Mouse (Mus musculus) myocyte (in vitro differentiated cells): Measurements from ENCODE around the gene Sec24c.

Source experiments
- CEBPB ChIP-seq: IDR thresholded peaks from 2 replicates; pipeline ENCODE4 v1.6.1; 2011; ENCODE audit warnings: mild to moderate bottlenecking, moderate library complexity; ENCODE audit not compliant: poor library complexity, insufficient read depth, severe bottlenecking
- E2F4 ChIP-seq: IDR thresholded peaks from one replicate; pipeline ENCODE4 v1.6.1; 2011; ENCODE audit warnings: mild to moderate bottlenecking, control low read depth, moderate library complexity; ENCODE audit not compliant: insufficient read depth
- MAX ChIP-seq: IDR thresholded peaks from one replicate; pipeline ENCODE4 v1.6.1; 2011; ENCODE audit warnings: low read depth, mild to moderate bottlenecking, control low read depth
- MYOD1 ChIP-seq, 3 experiments: IDR thresholded peaks; one replicate each; pipeline ENCODE4 v1.6.1; 2011; ENCODE audit warnings: control low read depth in 2 of 3, low read depth in 2 of 3, mild to moderate bottlenecking in 2 of 3, moderate library complexity in 1 of 3; ENCODE audit not compliant: insufficient read length in 2 of 3, control insufficient read depth in 1 of 3
- MYOG ChIP-seq, 3 experiments: IDR thresholded peaks; one replicate each; pipeline ENCODE4 v1.6.1; 2011; ENCODE audit warnings: control low read depth in 2 of 3, low read depth in 2 of 3, mild to moderate bottlenecking in 2 of 3; ENCODE audit not compliant: insufficient read length in 2 of 3, control insufficient read depth in 1 of 3, insufficient read depth in 1 of 3
- POLR2A ChIP-seq: IDR thresholded peaks from one replicate; pipeline ENCODE4 v1.6.1; 2011; ENCODE audit warnings: low read depth, mild to moderate bottlenecking, control low read depth, moderate library complexity; ENCODE audit not compliant: insufficient read length
- REST ChIP-seq: IDR thresholded peaks from one replicate; pipeline ENCODE4 v1.6.1; 2011; ENCODE audit warnings: mild to moderate bottlenecking, control low read depth, moderate library complexity; ENCODE audit not compliant: insufficient read depth, insufficient read length
- SRF ChIP-seq: IDR thresholded peaks from one replicate; pipeline ENCODE4 v1.6.1; 2011; ENCODE audit warnings: low read depth; ENCODE audit not compliant: control insufficient read depth, insufficient read length
- TCF12 ChIP-seq: IDR thresholded peaks from one replicate; pipeline ENCODE4 v1.6.1; 2011; ENCODE audit warnings: mild to moderate bottlenecking, control low read depth; ENCODE audit not compliant: poor library complexity, insufficient read depth, severe bottlenecking
- USF1 ChIP-seq: IDR thresholded peaks from one replicate; pipeline ENCODE4 v1.6.1; 2011; ENCODE audit warnings: low read depth, mild to moderate bottlenecking, control low read depth, moderate library complexity

GRCm38 (mm10) chr14:20626447-20626846, 47.7 kb upstream of the Sec24c start:
- no peak for TF ChIP-seq MAX
- no peak for TF ChIP-seq TCF12
- no peak for TF ChIP-seq CEBPB
- TF ChIP-seq MYOG (IDR thresholded peaks at IDR 0.05; ENCODE audit: control insufficient read depth in 1 of 3, insufficient read depth in 1 of 3, insufficient read length in 2 of 3, low read depth in 2 of 3) = no peak
- no peak for TF ChIP-seq POLR2A
- TF ChIP-seq SRF = no peak
- no peak for TF ChIP-seq REST
- no peak for TF ChIP-seq USF1
- no peak for TF ChIP-seq MYOD1 (IDR thresholded peaks at IDR 0.05; ENCODE audit: control insufficient read depth in 1 of 3, insufficient read length in 2 of 3, low read depth in 2 of 3)
- TF ChIP-seq E2F4 = no peak
